Mouse (Mus musculus) gastrocnemius, adult 8-10 months (tissue): ENCODE measurements around the gene Fblim1. TPM values are rescaled to one million over a fixed set of nuclear protein-coding genes. Genes with fewer than 3 reads are reported as not detected.

Source experiments
- DNase-seq, 2 experiments: peaks; one replicate each; pipeline ENCODE4 v3.0.0; 2022; ENCODE audit warnings: low spot score in 2 of 2
- total RNA-seq, 4 experiments: library from RNA; stranded (reverse); gene quantifications; 2 replicates each; pipeline ENCODE4 v1.2.4; 2022

The Fblim1 gene
- 1 to 10 TPM in 2 of 4 experiments, under 1 TPM in 2; 0.46 to 2.2 (median 0.94) TPM for total RNA-seq

GRCm38 (mm10) chr4:141605861-141606260 lies at the start of gene Fblim1:
Gene Fblim1 (minus strand): TSS chr4:141606096.
- DNase-seq: no peak

DNA sequence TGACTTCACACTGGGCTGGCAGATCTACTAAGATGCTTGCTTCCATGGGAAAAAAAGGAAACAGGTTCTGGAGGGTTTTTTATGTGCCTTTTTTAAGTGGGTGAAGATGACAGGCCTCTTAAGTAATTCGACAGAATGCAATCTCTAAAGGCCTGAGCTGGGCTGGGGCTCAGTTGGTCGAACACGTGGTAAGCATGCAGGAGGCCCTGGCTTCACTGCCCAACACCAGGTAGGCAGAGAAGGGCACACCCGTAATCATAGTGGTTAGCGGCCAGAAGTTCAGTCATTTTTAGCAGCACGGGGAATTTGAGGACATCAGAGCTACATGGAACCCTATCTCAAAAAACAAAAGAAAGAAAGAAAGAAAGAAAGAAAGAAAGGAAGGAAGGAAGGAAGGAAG lies 48.6 kb upstream of the Fblim1 start:
- DNase-seq: no peak

GRCm38 (mm10) chr4:141653813-141654212 lies 47.9 kb upstream of the Fblim1 start:
- DNase-seq: no peak

GRCm38 (mm10) chr4:141653044-141653443 lies 47.1 kb upstream of the Fblim1 start:
- no peak for DNase-seq

- no peak for DNase-seq
Measured at GRCm38 (mm10) chr4:141651944-141652343, 46.0 kb upstream of the Fblim1 start.

DNA sequence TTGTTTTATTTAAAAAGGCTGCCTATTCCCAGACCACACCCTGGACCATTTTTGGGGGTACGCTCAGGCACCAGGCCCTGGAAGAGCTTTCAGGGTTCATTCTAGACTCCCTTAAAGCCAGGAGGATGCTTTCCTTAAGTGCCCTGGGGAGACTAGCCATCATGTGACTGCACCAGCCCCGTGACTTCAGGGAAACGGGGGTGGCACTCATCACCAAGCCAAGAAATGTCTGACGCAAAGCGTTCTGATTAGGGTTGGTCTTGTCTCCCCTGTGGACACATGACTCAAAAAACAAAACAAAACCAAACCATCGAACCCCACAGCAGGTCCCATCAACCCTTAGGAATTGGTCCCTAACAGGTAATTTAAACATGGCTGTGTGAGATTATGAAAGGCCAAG lies 45.4 kb upstream of the Fblim1 start:
- DNase-seq: no peak

DNA sequence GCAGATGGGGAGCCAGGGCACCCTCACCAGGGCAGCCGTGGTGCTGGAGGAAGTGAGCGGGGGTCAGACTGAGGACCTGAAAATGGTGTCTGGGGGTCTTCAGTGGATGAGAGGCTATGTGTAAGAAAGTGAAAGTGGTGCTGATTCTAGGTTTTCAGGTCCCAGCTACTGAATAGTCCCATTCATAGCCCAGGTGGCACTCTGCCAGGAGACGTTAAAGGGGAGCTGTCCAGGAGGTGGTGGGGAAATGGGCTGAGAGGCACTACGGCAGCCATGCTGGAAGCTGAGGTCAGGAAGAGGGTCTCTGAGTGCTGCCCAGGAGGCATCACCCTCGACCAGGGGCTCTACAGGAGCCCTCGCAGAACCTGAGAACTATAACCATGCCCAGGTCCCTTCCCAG lies 43.3 kb upstream of the Fblim1 start:
- no peak for DNase-seq

DNA sequence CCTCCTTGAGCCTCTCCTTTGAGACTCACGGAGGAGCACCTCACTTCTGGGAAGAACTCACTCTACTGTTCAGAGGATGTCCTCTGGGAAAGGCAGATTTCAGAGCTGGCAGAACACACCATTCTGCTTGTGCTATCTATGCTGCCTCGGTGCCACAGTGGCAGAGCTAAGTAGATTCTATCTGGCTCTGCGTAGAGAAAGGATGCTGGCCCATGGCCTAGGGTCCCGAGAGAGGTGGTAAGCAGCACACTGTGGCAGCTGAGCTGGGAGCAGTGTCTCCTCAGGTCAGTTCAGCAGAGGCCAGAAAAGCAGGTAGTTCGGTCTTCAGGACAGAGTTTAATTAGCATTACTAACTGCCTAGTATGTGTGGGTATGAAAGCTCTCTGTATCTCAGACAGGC lies 42.4 kb upstream of the Fblim1 start:
- DNase-seq: peak in 1 of 2 experiments; percentile 53

DNA sequence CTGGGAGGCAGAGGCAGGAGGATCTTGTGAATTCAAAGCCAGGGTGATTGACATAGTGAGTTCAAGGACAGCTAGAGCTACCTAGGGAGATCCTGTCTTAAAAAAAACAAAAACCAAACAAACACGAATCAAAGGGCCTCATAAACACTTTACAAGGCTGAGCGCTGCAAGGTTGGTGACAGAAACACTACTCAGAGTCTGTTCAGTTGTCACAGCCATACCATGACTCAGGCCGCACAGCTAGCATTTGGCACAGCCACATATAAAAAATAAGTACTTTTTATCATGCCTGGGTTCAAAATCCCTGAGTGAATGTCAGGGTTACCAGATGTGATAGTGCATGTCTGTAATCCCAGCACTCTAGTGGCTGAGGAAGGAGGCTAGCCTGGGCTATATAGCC lies 41.3 kb upstream of the Fblim1 start:
- DNase-seq: no peak

DNA sequence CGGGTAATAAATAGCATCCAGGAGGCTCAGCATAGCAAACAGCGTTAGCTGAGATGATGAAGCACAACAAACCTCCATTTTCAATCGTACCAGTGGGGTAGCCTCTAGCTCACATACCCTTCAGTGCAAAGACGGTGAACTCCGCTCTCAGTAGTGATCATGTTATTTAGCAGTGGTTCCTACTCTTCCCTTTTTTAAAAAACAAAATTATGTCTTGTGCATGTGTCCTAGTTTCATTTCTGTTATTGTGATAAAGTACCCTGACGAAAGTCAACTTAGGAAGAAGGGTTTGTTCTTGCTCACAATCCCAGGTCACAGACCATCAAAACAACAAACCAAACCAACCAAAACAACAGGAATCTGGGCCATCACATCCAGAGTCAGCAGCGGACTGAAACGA lies 40.1 kb upstream of the Fblim1 start:
- no peak for DNase-seq

DNA sequence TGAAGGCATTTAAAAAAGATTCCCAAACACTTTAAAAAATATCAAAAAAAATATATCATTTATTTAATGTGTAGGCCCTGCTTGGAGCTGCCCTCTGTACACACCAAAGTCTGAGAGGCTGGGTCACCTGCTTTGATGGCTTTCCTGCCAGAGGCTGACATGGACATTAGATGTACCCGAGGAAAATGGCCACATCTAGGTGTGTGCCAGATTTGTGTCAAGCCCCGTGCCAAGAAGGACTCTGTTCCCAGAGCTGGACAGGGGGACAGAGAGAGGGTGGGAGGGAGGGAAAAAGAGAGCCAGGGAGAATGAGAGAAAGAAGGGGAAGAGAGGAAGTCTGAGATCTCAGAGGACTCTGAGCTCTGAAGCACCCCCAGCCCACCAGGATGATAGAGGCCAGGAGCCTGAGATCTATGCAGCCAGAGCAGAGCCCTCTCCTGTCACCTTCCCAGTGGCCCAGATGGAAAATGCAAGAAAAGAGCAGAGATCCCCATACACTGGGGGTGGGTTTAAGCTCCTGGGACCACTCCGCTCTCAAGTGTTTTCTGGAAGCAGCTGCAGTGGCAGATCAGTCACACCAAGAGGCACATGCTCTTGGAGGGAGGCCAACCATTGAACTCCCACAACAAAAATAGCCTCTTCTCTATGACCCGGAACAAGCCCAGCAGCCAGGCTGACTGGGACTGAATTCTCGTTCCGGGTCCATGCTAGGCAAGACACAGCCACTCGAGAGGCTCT lies 37.4 kb upstream of the Fblim1 start:
- peak; percentile 71 to 75 for DNase-seq

GRCm38 (mm10) chr4:141641961-141642811 lies 36.3 kb upstream of the Fblim1 start:
- no peak for DNase-seq

GRCm38 (mm10) chr4:141641353-141641771 lies 35.5 kb upstream of the Fblim1 start:
- DNase-seq: peak; percentile 35 to 50

- no peak for DNase-seq
Measured at GRCm38 (mm10) chr4:141639474-141639873, 33.6 kb upstream of the Fblim1 start.

DNA sequence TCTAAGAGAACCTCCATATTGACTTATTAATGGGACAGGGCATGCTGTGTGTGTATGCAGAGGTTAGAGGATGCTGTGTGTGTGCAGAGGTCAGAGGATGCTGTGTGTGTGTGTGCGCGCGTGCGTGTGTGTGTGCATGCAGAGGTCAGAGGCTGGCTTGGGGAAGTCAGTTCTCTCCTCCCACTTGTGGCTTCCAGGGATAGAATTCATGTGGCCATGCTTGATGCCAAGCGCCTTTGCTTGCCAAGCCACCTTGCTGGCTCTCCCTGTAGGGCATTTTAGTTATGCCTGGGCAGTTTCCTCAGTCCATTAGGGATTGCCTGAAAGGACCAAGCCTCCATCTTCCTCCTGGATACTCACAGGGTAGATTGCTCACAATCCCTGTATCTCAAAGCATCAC lies 30.8 kb upstream of the Fblim1 start:
- no peak for DNase-seq

- no peak for DNase-seq
Measured at GRCm38 (mm10) chr4:141635991-141636390, 30.1 kb upstream of the Fblim1 start.

GRCm38 (mm10) chr4:141632111-141632873 lies 26.4 kb upstream of the Fblim1 start:
- no peak for DNase-seq

- no peak for DNase-seq
Measured at GRCm38 (mm10) chr4:141631250-141631649, 25.4 kb upstream of the Fblim1 start.

DNA sequence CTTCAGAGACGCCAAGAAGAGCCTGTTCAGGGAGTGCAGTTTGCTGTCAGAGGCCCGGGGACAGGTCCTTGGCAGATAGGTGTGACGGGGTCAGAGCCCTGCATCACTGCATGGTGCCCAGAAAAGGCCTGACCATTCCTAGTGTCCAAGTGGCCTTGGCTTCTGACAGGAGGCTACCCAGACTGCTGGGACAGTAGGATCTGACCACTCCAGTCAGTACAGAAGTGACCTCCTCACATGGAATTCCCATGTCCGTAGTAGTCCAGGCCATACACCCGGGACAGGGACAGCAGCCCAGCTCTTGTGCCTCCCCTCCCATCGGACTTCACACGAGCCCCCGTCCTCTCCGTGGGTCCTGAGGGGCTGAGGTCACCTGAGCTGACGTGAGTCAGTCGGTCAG lies 24.1 kb upstream of the Fblim1 start:
- DNase-seq: no peak

DNA sequence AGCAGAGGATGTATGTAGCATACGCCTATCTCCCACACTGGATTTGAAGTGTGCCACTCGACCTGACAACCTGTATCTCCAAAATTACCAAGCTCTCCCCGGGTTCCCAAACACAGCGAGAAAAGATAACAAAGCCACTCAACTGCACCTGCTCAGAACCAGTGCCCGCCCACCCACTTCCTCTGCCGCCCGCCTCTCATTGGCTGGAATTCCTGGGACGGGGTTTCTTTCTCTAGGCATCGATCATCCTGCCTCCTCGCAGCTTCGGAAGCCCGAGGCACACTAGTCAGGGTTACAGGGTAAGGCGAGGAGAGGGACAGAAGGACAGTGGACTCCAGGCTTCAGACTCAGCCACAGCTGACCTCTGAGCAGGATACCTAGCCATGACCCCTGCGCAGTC lies 22.8 kb upstream of the Fblim1 start:
- no peak for DNase-seq

DNA sequence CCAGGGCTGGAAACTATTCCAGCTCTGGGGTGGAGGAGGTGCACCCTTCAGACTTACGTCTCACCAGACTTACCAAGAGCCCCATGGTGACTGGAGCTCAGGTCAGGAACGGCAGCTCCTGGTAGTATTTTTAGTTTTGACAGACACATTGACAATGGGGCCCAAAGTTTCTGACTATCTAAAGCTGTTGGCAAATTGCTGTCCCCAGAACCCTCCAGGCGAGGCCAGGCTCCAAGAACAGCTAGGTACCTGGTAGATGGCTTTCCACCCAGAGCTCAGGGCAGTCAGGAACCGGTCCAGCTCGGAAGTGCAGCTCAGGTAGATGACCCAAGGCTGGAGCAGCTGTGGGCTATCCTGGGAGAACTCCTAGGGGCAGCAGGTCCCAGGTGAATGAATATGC lies 21.6 kb upstream of the Fblim1 start:
- DNase-seq: no peak
